Mouse (Mus musculus) c-Kit-negative CD71-positive TER-119-positive erythroid progenitor cells, embryonic 14.5 days (primary cell): ENCODE measurements around the gene Tm9sf3.
A peak's percentile ranks its signal among the peaks of the same experiment; 100 is the strongest.

Source experiments
- DNase-seq: peaks from one replicate; pipeline ENCODE4 v3.0.0-alpha.2; 2013; ENCODE audit warnings: low read depth, low spot score

Tm9sf3 gene

GRCm38 (mm10) chr19:41262712-41263629 is 826 bp downstream of the Tm9sf3 start:
- DNase-seq, result peak; percentile 44

- DNase-seq, result no peak
These were observed 3.1 kb downstream of the Tm9sf3 start for GRCm38 (mm10) chr19:41260736-41261135.

GRCm38 (mm10) chr19:41259256-41259655 is 4.5 kb downstream of the Tm9sf3 start:
- no peak for DNase-seq

DNA sequence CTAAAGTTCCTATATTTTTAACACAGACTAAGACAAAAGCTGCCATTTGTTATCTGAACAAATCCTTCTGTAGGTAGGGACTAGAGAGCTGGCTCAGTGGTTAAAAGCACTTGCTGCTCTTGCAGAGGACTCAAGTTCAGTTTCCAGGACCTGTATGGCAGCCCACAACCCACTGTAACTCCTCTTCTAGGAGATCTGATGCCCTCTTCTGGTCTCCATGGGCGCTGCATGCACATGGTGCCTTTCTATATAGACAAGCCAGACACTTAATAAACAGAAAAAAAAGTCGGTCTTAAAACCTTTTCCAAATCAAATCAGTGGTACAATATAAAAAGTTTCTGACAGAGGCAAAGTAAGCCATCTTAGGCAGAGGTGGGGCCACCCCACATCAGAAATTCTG is 5.1 kb downstream of the Tm9sf3 start:
- no peak for DNase-seq

DNA sequence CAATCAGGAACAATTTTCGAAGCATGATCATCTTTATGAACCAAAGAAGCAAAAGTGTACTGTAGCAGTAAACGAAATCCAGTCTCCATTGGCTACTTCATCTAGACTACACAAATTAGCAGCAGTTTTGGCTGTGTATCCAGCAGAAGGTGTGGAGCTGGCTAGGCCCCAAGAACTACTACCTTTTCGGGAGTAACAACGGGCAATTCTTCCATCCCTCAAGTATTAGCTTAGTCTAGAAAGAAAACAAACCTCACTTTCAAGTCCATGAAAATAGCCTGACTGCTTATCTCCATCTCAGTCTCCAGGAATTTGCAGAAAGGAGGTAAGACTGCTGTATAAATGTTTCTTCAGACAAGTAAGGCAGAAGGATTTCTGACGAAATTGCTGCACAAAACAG is 9.2 kb downstream of the Tm9sf3 start:
- no peak for DNase-seq

DNA sequence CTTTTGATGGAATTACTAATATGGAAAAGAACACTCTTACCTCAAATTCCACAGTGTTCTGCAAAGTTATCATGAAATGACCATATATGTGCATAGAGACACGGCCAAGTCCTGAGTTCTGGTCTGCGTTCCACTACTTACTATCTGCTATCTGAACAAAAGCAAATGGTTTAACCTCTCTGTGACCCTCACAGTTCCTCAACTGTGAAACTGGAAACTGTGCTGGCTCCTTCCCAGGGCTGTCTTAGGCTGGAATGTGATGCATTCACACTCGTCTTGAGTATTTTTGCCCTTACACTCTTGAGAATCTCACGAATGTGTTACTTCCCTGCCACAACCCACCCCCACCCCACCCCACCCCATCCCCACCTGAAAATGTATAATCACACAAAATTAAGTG is 14.8 kb downstream of the Tm9sf3 start:
- DNase-seq, result no peak

- DNase-seq, result no peak
These were observed 15.5 kb downstream of the Tm9sf3 start for GRCm38 (mm10) chr19:41248271-41248670.

DNA sequence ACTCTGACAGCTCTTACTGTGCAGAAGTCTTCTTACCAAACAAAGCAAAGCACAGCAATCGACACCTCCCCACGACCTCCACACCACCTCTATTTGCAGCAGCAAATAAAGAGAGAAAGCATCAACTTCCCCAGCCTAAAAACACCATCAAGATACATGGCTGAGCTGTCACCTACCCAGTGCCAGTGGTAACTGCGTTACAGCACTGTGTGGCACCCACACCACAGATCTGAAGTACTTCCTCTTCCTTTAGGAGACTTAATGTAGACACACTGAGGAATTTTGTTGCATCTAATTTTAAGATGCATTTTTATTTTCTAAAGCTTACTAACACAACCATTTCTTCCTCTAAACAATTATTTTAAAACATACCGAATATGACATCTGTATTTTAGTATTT is 17.5 kb downstream of the Tm9sf3 start:
- no peak for DNase-seq

DNA sequence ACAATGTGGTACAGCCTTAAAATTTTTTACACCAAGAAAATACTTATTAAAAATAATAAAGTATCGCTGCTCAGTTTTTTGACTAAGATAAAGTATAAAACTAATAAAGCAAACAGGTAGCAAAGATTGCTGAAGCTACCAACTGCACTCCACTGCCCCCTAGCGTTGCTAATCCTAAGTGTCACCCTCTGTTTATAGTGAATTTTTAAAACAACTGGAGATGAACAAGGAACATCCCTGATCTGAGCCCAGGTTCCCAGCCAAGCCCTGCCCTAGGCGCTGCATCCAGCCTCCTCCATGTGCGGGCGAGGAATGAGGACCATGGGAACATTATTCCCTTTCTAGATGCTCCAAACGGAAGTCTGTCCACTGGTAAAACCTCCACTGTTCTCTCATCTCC is 19.2 kb downstream of the Tm9sf3 start:
- DNase-seq, result peak; percentile 30

DNA sequence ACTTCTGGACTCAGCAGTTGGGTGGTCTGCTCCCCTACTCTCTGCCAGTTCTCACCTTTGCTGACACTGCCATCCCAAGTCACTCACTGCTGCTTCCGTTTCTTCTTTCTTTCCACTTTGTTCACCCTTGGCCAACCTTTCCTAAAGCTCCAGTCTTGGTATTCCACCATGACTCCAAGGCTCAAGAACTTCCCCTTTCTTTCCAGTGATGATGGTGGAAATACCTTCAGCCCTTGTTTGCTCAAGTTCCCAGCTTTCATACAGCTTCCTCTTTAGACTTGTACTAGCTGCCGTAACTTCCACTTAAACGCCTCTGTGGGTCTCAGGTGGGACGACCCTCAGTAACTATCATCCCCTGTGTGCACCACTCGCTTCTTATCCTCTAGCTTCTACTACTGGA is 21.8 kb downstream of the Tm9sf3 start:
- DNase-seq, result no peak

DNA sequence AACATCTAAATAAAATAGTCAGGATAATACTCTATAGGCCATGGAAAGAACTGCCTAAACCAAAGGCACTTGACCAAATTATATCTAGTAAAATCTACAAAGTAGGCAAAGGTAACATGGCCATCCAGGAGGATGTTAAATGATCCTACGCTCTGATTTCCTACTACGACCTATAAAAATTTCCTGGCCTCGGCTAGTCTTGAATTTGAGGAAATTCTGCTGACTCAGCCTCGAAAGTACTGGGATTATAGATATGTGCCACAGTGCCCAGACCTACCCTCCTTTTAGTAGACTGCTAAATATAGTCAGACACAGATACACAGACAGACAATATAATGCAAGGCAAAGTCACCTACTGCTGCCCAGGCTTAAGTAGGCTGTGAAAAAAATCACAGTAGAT is 30.1 kb downstream of the Tm9sf3 start:
- DNase-seq, result no peak

- DNase-seq, result no peak
These were observed 55.5 kb downstream of the Tm9sf3 start for GRCm38 (mm10) chr19:41208326-41208725.

- no peak for DNase-seq
These were observed 56.9 kb downstream of the Tm9sf3 start, which contains the start of gene Tll2 for GRCm38 (mm10) chr19:41206811-41207344. Gene Tll2, minus strand, starts transcription at chr19:41206835.

DNA sequence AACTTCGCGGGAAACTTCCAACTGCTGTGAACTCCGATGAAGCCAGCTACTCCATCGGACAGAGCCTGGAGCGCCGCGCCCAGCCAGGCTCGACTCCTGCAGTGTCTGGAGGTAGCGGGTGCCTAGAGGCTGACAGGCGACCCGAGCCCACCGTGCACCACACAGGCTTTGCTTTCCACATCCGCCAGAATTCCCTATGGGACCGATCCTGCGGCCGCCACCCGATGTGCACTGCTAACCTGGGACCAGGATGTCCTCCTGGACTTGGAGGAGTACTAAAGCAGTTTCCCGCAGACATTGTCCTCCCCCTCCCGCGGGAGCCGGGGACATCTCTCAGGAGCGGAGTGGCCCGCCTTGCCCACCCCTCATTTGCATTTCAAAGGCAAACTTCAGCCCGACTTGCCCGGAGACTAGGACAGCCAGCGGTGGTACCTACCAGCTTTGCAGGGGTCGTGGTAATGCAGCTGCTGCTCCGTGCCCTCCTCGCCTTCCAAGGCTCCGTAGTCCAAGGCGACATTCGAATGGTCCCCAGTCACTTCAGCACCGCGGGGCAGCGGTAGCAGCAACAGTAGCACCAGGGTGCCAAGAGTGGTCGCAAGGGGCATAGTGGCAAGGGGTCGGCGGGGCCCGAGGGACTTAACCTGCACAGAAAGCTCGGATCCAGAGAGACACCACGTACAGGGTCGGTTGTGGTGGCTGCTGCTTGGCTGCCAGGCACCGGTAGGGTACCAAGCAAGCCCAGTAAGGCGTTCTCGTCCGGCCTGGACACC is 57.6 kb downstream of the Tm9sf3 start:
- DNase-seq, result no peak

GRCm38 (mm10) chr19:41204159-41205081 is 59.4 kb downstream of the Tm9sf3 start:
- DNase-seq, result no peak

DNA sequence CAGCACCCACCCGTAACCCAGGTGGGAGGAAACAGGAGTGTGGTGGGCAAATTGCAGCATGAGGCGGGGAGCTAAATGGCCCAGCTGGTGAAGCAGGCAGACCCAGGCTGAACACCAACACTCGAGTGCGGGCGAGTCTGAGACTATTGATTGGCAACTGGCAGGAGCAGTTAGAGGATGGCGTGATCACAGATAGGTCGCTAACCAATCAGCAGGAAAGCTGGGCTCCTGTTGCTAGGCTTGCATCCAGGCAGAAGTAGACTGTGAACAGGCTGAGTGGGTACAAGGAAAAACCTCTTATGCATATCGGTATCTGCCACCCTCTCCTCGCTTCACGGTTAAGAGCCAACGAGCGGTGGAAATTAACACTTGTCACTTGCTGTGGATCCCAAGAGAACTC is 66.2 kb downstream of the Tm9sf3 start:
- no peak for DNase-seq

DNA sequence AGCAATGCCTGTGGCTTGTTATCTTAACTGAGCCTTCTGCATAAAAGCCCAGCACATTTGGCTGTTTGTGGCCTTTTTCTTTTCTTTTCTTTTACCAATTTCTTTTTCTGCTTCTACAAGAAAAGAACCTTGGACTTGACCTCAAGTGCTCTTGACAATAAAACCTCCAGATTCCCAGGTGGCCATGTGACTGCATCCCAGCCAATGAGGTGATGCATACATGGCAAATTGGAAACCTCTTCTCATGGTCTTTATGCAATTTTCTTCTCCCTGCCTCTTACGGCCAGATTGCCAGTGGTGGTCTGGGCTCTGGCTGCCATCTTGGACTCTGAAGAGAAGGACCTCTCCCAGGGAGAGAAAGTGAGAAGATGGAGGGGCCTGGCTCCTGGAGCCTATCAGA is 70.4 kb downstream of the Tm9sf3 start:
- DNase-seq, result no peak

GRCm38 (mm10) chr19:41192953-41193352 is 70.8 kb downstream of the Tm9sf3 start:
- no peak for DNase-seq

GRCm38 (mm10) chr19:41191724-41192123 is 72.1 kb downstream of the Tm9sf3 start:
- DNase-seq, result no peak

DNA sequence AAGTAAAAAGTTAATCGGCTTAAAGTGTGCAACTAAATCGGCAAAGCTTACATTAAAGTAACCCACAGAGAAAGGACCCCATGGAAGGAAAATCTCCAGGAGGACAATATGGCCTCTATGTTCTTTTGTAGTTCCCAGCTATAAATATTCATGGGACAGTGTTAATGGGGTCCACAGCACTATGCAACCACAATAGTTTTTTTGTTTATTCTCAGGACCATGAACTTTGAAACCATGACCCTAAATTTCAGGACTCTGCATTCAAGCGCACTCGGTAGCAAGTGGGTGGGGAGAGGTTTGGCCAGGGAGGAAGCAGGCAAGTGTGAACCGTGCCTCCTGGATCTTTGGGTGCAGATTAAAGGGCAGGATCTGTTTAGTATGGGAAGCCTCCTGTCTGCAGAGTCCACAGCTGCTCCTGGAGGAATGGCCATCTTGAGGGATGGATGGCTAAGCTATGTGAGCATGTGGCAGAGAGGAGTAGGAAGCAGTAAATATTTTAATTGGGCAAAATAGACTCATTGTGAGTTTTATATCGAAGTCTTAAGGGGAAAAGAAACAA is 72.8 kb downstream of the Tm9sf3 start:
- no peak for DNase-seq

- DNase-seq, result no peak
These were observed 86.5 kb downstream of the Tm9sf3 start for GRCm38 (mm10) chr19:41177331-41177730.
